Mouse (Mus musculus): ENCODE results near the gene Mocs3. TPM values are rescaled to one million over a fixed set of nuclear protein-coding genes. Genes with fewer than 3 reads are reported as not detected.
A peak's percentile ranks its signal among the peaks of the same experiment; 100 is the strongest.

Gene Mocs3
- polyA plus RNA-seq, 1 experiment from 2014 or later, result 6.6 TPM

GRCm38 (mm10) chr2:168259046-168259445 is 28.6 kb downstream of the Mocs3 start:
- Histone ChIP-seq H3K9ac (ENCODE audit: low read depth, low read length) (no peak overlapping the region), H3K4me1 (replicated peaks; ENCODE audit: control insufficient read depth, insufficient read depth, low read length) (no peaks in the 10 kb centered on the region), H3K9me3 (ENCODE audit: control insufficient read depth) (no peaks in the 10 kb centered on the region), H3K27ac (ENCODE audit: low read depth, low read length) (no peak overlapping the region), H3K4me3 (ENCODE audit: low read depth, low read length) (no peak overlapping the region), H3K36me3 (ENCODE audit: control insufficient read depth, insufficient read depth) (no peaks in the 10 kb centered on the region), H3K4me2 (replicated peaks; ENCODE audit: low read depth) (no peak overlapping the region), H3K27me3 (replicated peaks; ENCODE audit: control insufficient read depth, insufficient read depth, low read length) (no peaks in the 10 kb centered on the region)
- WGBS, result 86% methylated on average over 8 of the region's 8 CpGs
- ATAC-seq, result no peak
- no peak for TF ChIP-seq CTCF (IDR thresholded peaks at IDR 0.05; ENCODE audit: low read depth)

- WGBS, result 60% methylated on average over 3 of the region's 3 CpGs
- H3K4me3 ChIP-seq (ENCODE audit: low read depth, low read length), result no peak overlapping the region
- ATAC-seq, result no peak
Observed at GRCm38 (mm10) chr2:168260124-168260523, 29.7 kb downstream of the Mocs3 start.

GRCm38 (mm10) chr2:168260900-168261299 is 30.5 kb downstream of the Mocs3 start:
- no peaks in the 10 kb centered on the region for H3K9me3 ChIP-seq (ENCODE audit: control insufficient read depth)
- no peak overlapping the region for H3K27ac ChIP-seq (ENCODE audit: low read depth, low read length)
- no peak overlapping the region for H3K4me3 ChIP-seq (ENCODE audit: low read depth, low read length)
- H3K4me1 ChIP-seq (replicated peaks; ENCODE audit: control insufficient read depth, insufficient read depth, low read length), result no peaks in the 10 kb centered on the region
- H3K4me2 ChIP-seq (replicated peaks; ENCODE audit: low read depth), result no peak overlapping the region
- no peak overlapping the region for H3K9ac ChIP-seq (ENCODE audit: low read depth, low read length)
- WGBS, result 89% methylated on average over 10 of the region's 10 CpGs
- no peaks in the 10 kb centered on the region for H3K36me3 ChIP-seq (ENCODE audit: control insufficient read depth, insufficient read depth)
- no peaks in the 10 kb centered on the region for H3K27me3 ChIP-seq (replicated peaks; ENCODE audit: control insufficient read depth, insufficient read depth, low read length)
- no peak for ATAC-seq
- TF ChIP-seq CTCF (IDR thresholded peaks at IDR 0.05; ENCODE audit: low read depth), result no peak

More at GRCm38 (mm10) chr2:168260124-168260523, 29.7 kb downstream of the Mocs3 start:
- Histone ChIP-seq H3K4me1 (replicated peaks; ENCODE audit: control insufficient read depth, insufficient read depth, low read length) (no peaks in the 10 kb centered on the region), H3K4me2 (replicated peaks; ENCODE audit: low read depth) (no peak overlapping the region), H3K9me3 (ENCODE audit: control insufficient read depth) (no peaks in the 10 kb centered on the region), H3K36me3 (ENCODE audit: control insufficient read depth, insufficient read depth) (no peaks in the 10 kb centered on the region), H3K27ac (ENCODE audit: low read depth, low read length) (no peak overlapping the region), H3K9ac (ENCODE audit: low read depth, low read length) (no peak overlapping the region), H3K27me3 (replicated peaks; ENCODE audit: control insufficient read depth, insufficient read depth, low read length) (no peaks in the 10 kb centered on the region)
- no peak for TF ChIP-seq CTCF (IDR thresholded peaks at IDR 0.05; ENCODE audit: low read depth)

- peak; percentile 72 for TF ChIP-seq CTCF (IDR thresholded peaks at IDR 0.05; ENCODE audit: low read depth)
- Histone ChIP-seq H3K27ac (ENCODE audit: low read depth, low read length) (no peak overlapping the region), H3K4me2 (replicated peaks; ENCODE audit: low read depth) (0 out of 2 replicates have a peak overlapping the region, but pooled peaks have one; percentile 9), H3K4me3 (ENCODE audit: low read depth, low read length) (no peak overlapping the region), H3K27me3 (replicated peaks; ENCODE audit: control insufficient read depth, insufficient read depth, low read length) (no peaks in the 10 kb centered on the region; the same call in 1 of the 2 replicates), H3K9me3 (ENCODE audit: control insufficient read depth) (no peaks in the 10 kb centered on the region), H3K36me3 (ENCODE audit: control insufficient read depth, insufficient read depth) (no peaks in the 10 kb centered on the region), H3K4me1 (replicated peaks; ENCODE audit: control insufficient read depth, insufficient read depth, low read length) (no peaks in the 10 kb centered on the region), H3K9ac (ENCODE audit: low read depth, low read length) (no peak overlapping the region)
- ATAC-seq, result no peak
- 22% methylated on average over 7 of the region's 7 CpGs for WGBS
Observed at GRCm38 (mm10) chr2:168268033-168268432, 37.6 kb downstream of the Mocs3 start.

- no peak overlapping the region for H3K4me2 ChIP-seq (replicated peaks; ENCODE audit: low read depth)
- peaks cover 25% of the 10 kb centered on the region for H3K27me3 ChIP-seq (replicated peaks; ENCODE audit: control insufficient read depth, insufficient read depth, low read length)
- H3K4me1 ChIP-seq (replicated peaks; ENCODE audit: control insufficient read depth, insufficient read depth, low read length), result no peaks in the 10 kb centered on the region
- ATAC-seq, result no peak
- 40% methylated on average over 9 of the region's 9 CpGs for WGBS
- H3K9me3 ChIP-seq (ENCODE audit: control insufficient read depth), result no peaks in the 10 kb centered on the region
- TF ChIP-seq CTCF (IDR thresholded peaks at IDR 0.05; ENCODE audit: low read depth), result no peak
- no peak overlapping the region for H3K4me3 ChIP-seq (ENCODE audit: low read depth, low read length)
- no peak overlapping the region for H3K9ac ChIP-seq (ENCODE audit: low read depth, low read length)
- no peaks in the 10 kb centered on the region for H3K36me3 ChIP-seq (ENCODE audit: control insufficient read depth, insufficient read depth)
- H3K27ac ChIP-seq (ENCODE audit: low read depth, low read length), result no peak overlapping the region
Observed at GRCm38 (mm10) chr2:168273387-168273786, 43.0 kb downstream of the Mocs3 start.

GRCm38 (mm10) chr2:168274374-168274935 is 44.0 kb downstream of the Mocs3 start:
- H3K36me3 ChIP-seq (ENCODE audit: control insufficient read depth, insufficient read depth), result no peaks in the 10 kb centered on the region
- H3K4me3 ChIP-seq (ENCODE audit: low read depth, low read length), result no peak overlapping the region
- H3K4me1 ChIP-seq (replicated peaks; ENCODE audit: control insufficient read depth, insufficient read depth, low read length), result no peaks in the 10 kb centered on the region
- H3K27me3 ChIP-seq (replicated peaks; ENCODE audit: control insufficient read depth, insufficient read depth, low read length), result peaks cover 33% of the 10 kb centered on the region
- H3K4me2 ChIP-seq (replicated peaks; ENCODE audit: low read depth), result no peak overlapping the region
- 7% methylated on average over 11 of the region's 11 CpGs for WGBS
- no peak overlapping the region for H3K9ac ChIP-seq (ENCODE audit: low read depth, low read length)
- H3K27ac ChIP-seq (ENCODE audit: low read depth, low read length), result no peak overlapping the region
- ATAC-seq, result no peak
- TF ChIP-seq CTCF (IDR thresholded peaks at IDR 0.05; ENCODE audit: low read depth), result peak; percentile 90
- H3K9me3 ChIP-seq (ENCODE audit: control insufficient read depth), result no peaks in the 10 kb centered on the region

Data from intestine, postnatal 0 days (tissue).